Mouse (Mus musculus): ENCODE data around the gene Slc46a1. TPM values are rescaled to one million over a fixed set of nuclear protein-coding genes. Genes with fewer than 3 reads are reported as not detected.
A peak's percentile ranks its signal among the peaks of the same experiment; 100 is the strongest.

Slc46a1 gene
- total and polyA plus RNA-seq, 3 experiments, result 8.3 to 11.6 TPM; not detected in 1

DNA sequence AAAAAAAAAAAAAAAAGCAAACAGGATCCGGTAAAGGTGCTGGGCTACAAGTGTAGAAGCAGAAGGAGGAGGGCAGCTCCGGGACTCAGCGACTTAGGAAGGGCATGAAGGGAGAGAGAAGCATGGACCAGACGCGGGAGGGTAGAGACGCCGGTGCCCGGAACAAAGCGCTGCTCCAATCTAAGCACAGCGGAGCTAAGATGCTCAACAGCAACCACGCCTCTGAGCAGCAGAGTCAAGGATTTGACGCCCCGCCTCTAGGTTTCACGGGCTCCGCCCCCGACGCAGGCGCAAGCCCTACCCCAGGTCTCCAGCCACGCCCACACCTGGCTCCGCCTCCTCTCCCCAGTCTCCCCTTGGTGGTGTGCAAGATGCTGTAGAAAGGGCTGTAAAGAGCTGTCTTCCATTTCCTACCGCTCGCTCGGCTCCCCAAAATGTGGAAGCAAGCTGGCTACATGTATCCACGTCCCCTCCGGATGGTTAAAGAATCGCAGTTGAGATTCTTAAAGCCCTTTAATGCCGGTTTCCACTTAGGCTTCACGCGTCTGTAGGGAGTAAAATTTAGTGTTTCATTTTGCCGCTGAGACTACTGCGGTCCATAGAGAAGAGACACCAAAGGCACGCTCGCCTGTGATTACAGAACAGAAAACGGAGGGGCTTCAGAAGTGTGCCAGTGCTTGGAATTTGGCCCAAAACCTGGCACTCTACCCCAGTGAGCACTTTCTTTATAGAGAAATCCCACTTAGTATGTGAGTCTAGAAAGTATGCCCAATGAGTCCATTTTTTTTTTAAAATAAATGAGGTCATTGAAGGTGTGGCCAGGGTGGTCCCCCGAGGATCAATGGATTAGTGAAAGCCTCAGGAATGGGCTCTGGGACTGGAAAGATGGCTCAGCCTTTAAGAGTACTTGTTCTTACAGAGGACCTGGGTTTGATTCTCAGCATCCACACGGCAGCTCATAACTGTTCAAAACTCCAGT, 32.3 kb downstream of the Slc46a1 start, which contains the start of gene Sarm1 (continued):
- peak; percentile 22; the same call in 1 of the 2 replicates for TF ChIP-seq RCOR1 (IDR thresholded peaks at IDR 0.05; ENCODE audit: low read depth, low read length)
- no peak for TF ChIP-seq USF2 (IDR thresholded peaks at IDR 0.05; ENCODE audit: borderline replicate concordance in 1 of 2, insufficient read depth in 1 of 2, low read depth in 1 of 2, low read length in 2 of 2)
- TF ChIP-seq EP300 (IDR thresholded peaks at IDR 0.05; ENCODE audit: low read depth in 1 of 2, low read length in 2 of 2), result no peak
- TF ChIP-seq JUND (IDR thresholded peaks at IDR 0.05; ENCODE audit: low read depth, low read length), result no peak
- TF ChIP-seq GABPA (IDR thresholded peaks at IDR 0.05; ENCODE audit: low read depth, low read length), result no peak
- peak; percentile 31; the same call in 1 of the 2 replicates for TF ChIP-seq MAZ (IDR thresholded peaks at IDR 0.05; ENCODE audit: low read depth, low read length)
- TF ChIP-seq ELF1 (IDR thresholded peaks at IDR 0.05; ENCODE audit: low read depth, low read length), result no peak
- TF ChIP-seq MEF2A (IDR thresholded peaks at IDR 0.05; ENCODE audit: extremely low read depth, insufficient replicate concordance, low read depth, low read length, poor library complexity, severe bottlenecking), result no peak
- TF ChIP-seq RAD21 (IDR thresholded peaks at IDR 0.05; ENCODE audit: low read depth, low read length), result no peak
- TF ChIP-seq NELFE (IDR thresholded peaks at IDR 0.05; ENCODE audit: low read depth, low read length), result peak; percentile 88
- no peak for TF ChIP-seq CTCF (IDR thresholded peaks at IDR 0.05 in 2 of 3, conservative IDR thresholded peaks at IDR 0.05 in 1 of 3; ENCODE audit: control insufficient read depth in 1 of 3, insufficient read depth in 1 of 3, low read depth in 2 of 3, low read length in 3 of 3, poor library complexity in 1 of 3, severe bottlenecking in 1 of 3)
- no peak for TF ChIP-seq E2F4 (IDR thresholded peaks at IDR 0.05; ENCODE audit: borderline replicate concordance, low read depth, low read length)
- TF ChIP-seq MXI1 (IDR thresholded peaks at IDR 0.05; ENCODE audit: low read depth, low read length), result peak; percentile 70; the same call in 1 of the 2 replicates
- TF ChIP-seq MAFK (IDR thresholded peaks at IDR 0.05; ENCODE audit: borderline replicate concordance, low read depth, low read length), result no peak
- TF ChIP-seq TBP (IDR thresholded peaks at IDR 0.05; ENCODE audit: low read depth, low read length), result peak; percentile 78
- peak; percentile 58 to 91; a peak in 3 of 4 replicates for TF ChIP-seq POLR2A (IDR thresholded peaks at IDR 0.05; ENCODE audit: control insufficient read depth in 1 of 2, insufficient read depth in 1 of 2, low read depth in 1 of 2, low read length in 2 of 2, poor library complexity in 1 of 2)
- TF ChIP-seq GATA1 (IDR thresholded peaks at IDR 0.05; ENCODE audit: low read depth, low read length), result no peak
- TF ChIP-seq POLR2AphosphoS5 (IDR thresholded peaks at IDR 0.05; ENCODE audit: borderline replicate concordance, low read depth, low read length), result no peak
- no peak for TF ChIP-seq CHD2 (IDR thresholded peaks at IDR 0.05; ENCODE audit: low read length)
- TF ChIP-seq MYB (IDR thresholded peaks at IDR 0.05; ENCODE audit: low read depth, low read length), result no peak
- no peak for TF ChIP-seq CHD1 (IDR thresholded peaks at IDR 0.05; ENCODE audit: low read depth, low read length)

DNA sequence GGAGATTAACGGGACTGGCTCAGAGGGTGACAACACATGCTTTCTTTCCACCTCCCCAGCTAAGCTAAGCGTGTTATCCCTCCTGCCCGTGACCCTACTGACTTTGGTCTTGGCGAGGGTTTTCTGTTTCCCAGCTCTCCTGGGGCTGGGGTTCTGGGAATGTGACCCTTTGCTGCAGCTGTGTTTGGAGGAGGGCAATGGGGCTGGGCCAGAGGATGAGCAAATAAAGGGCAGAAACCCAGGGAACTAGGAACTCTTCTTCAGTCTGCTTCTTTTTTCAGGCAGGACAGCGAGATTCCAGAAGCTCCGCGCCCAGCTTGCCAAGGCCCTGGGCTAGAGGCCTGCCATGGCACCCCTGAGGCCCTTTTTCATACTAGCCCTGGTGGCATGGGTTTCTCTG, 33.5 kb downstream of the Slc46a1 start, which contains the start of gene Vtn:
Gene Vtn (plus strand): TSS at position 88 of the 400 bp plus-strand sequence.
- H3K27me3 ChIP-seq (ENCODE audit: control insufficient read depth in 1 of 2, insufficient read depth in 2 of 2, low read length in 2 of 2), result peaks cover 0 to under 1% of the 10 kb centered on the region in 2 experiments; a peak in 3 of 4 replicates
- H3K79me2 ChIP-seq (ENCODE audit: control insufficient read depth, insufficient read depth, low read length, poor library complexity), result no peaks in the 10 kb centered on the region
- H3K4me1 ChIP-seq (ENCODE audit: control insufficient read depth in 1 of 2, insufficient read depth in 2 of 2, low read length in 2 of 2), result peaks cover 0 to 26% of the 10 kb centered on the region in 2 experiments; a peak in 3 of 4 replicates
- peak within 1 kb of the TSS; percentile 43; the same call in 1 of the 2 replicates for H3K27ac ChIP-seq (ENCODE audit: control insufficient read depth, low read depth, low read length)
- TF ChIP-seq POLR2A (IDR thresholded peaks at IDR 0.05; ENCODE audit: control insufficient read depth in 1 of 2, insufficient read depth in 1 of 2, low read depth in 1 of 2, low read length in 2 of 2, poor library complexity in 1 of 2), result 0 out of 4 replicates have a peak, but pooled peaks of 1 of the 2 experiments have one; percentile 27
- no peak for TF ChIP-seq MXI1 (IDR thresholded peaks at IDR 0.05; ENCODE audit: low read depth, low read length)
- no peaks in the 10 kb centered on the region for H3K9me3 ChIP-seq (replicated peaks; ENCODE audit: insufficient read depth, low read length)
- peak within 1 kb of the TSS; percentile 69 for H3K9ac ChIP-seq (ENCODE audit: control insufficient read depth, low read depth, low read length, poor library complexity, severe bottlenecking)
- DNase-seq (ENCODE audit: low read depth, low spot score), result no peak
- peak within 1 kb of the TSS; percentile 65 to 80 for H3K4me3 ChIP-seq (ENCODE audit: control insufficient read depth in 1 of 2, insufficient read depth in 1 of 2, low read depth in 2 of 2, low read length in 2 of 2)
- peaks cover 0 to 7% of the 10 kb centered on the region in 2 experiments; a peak in 1 of 4 replicates for H3K36me3 ChIP-seq (ENCODE audit: control insufficient read depth in 1 of 2, insufficient read depth in 2 of 2, low read length in 2 of 2)
